In the genomic region with DNA sequence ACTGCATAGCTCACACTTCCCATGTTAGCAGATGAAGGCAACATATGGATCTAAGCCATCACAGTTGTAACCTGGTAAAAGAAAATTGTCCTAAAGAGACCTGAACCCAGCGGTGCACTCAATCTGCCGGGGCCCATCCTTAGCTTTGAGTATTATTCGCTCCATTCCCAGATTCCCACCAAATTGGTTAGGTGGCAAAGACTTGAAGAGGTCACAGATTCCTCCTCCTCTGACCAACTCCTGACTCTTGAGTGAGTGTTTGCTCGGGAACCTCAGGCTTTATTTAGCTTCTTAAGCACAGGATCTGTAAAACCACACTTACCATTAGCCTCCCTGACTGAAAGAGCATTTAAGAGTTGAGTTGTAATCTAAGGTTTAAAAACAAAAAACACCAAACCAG, we compare ENCODE assay signal across 13 mouse cellular contexts.
"Had no signal": no experiment of that assay in that cellular context is flagged by ENCODE, and none has a peak within 500 bp of the region (broad histone marks: within the 10 kb centered on the region; RNA-seq: fewer than 3 reads in every experiment).

No protein-coding gene starts in this region.

- DNase-seq: kidney, adult 2 months; kidney, postnatal 25 days; liver, embryonic 13.5 days; lung, adult 2 months; right cerebral cortex, adult 18-20 months; right cerebral cortex, postnatal 14 days had no signal

- H3K9me3 ChIP-seq: liver, embryonic 13.5 days; midbrain, embryonic 15.5 days; neural tube, embryonic 12.5 days; neural tube, embryonic 15.5 days; stomach, embryonic 15.5 days had no signal

- H3K27ac ChIP-seq: kidney, postnatal 0 days; liver, embryonic 13.5 days; midbrain, embryonic 12.5 days; midbrain, embryonic 15.5 days; neural tube, embryonic 12.5 days; neural tube, embryonic 15.5 days; stomach, embryonic 15.5 days had no signal

- H3K27me3 ChIP-seq: liver, embryonic 13.5 days; midbrain, embryonic 12.5 days; midbrain, embryonic 15.5 days; neural tube, embryonic 12.5 days; neural tube, embryonic 15.5 days; stomach, embryonic 15.5 days had no signal

- ATAC-seq: intestine, embryonic 16.5 days; midbrain, embryonic 15.5 days had no signal

- H3K36me3 ChIP-seq: liver, embryonic 13.5 days; midbrain, embryonic 15.5 days; neural tube, embryonic 12.5 days; neural tube, embryonic 15.5 days; stomach, embryonic 15.5 days had no signal

- H3K4me3 ChIP-seq: liver, embryonic 13.5 days; midbrain, embryonic 12.5 days; midbrain, embryonic 15.5 days; neural tube, embryonic 12.5 days; neural tube, embryonic 15.5 days; stomach, embryonic 15.5 days had no signal

- H3K9ac ChIP-seq: liver, embryonic 13.5 days; midbrain, embryonic 12.5 days; midbrain, embryonic 15.5 days; neural tube, embryonic 12.5 days; neural tube, embryonic 15.5 days; stomach, embryonic 15.5 days had no signal

- H3K4me2 ChIP-seq: liver, embryonic 13.5 days; midbrain, embryonic 12.5 days; midbrain, embryonic 15.5 days; neural tube, embryonic 12.5 days; neural tube, embryonic 15.5 days; stomach, embryonic 15.5 days had no signal

- H3K4me1 ChIP-seq: stomach, embryonic 15.5 days had no signal
